Mouse (Mus musculus) CH12.LX (cell line): ENCODE data around the gene Relch.

ENCODE experiments used
- CTCF ChIP-seq, 2 experiments: IDR thresholded peaks in 1 of 2; conservative IDR thresholded peaks in 1 of 2; 2 replicates each; pipeline ENCODE4 v1.5.1; 2011 to 2012; ENCODE audit warnings: low read depth in 2 of 2, low read length in 2 of 2, improper control_type of control experiment in 1 of 2, inconsistent platforms in 1 of 2, mild to moderate bottlenecking in 1 of 2, moderate library complexity in 1 of 2
- ELF1 ChIP-seq: IDR thresholded peaks from 2 replicates; pipeline ENCODE4 v1.6.1; 2014; ENCODE audit warnings: low read depth, mild to moderate bottlenecking, inconsistent platforms, low read length, improper control_type of control experiment
- POLR2A ChIP-seq: IDR thresholded peaks from 2 replicates; pipeline ENCODE4 v1.6.1; 2011; ENCODE audit warnings: low read depth, mild to moderate bottlenecking, improper control_type of control experiment, low read length
- SIN3A ChIP-seq: IDR thresholded peaks from 2 replicates; pipeline ENCODE4 v1.6.1; 2012; ENCODE audit warnings: low read length, improper control_type of control experiment, inconsistent platforms
- USF1 ChIP-seq: IDR thresholded peaks from 2 replicates; pipeline ENCODE4 v1.6.1; 2014; ENCODE audit warnings: low read depth, mild to moderate bottlenecking, inconsistent platforms, low read length, improper control_type of control experiment
- ZNF384 ChIP-seq: IDR thresholded peaks from 2 replicates; pipeline ENCODE4 v1.6.1; 2012; ENCODE audit warnings: low read depth, low read length, improper control_type of control experiment, inconsistent platforms

DNA sequence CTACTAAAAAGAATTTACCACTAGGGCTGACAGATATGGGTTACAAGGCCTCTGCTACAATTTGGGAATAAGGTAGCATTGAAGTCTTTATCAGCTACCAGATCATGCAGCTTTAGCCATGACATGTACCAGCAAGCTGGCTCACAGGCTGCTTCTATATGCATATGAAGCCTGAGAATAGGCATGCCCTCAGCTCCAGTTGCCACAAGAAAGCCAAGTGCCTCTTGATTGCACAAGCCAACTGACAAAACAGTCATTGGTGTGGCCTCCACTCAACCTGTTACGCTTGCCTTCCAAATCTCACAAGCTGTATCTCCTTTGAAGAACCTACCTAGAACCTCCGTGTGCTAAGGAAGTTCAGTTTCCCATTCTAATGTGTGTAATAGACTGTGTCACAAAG, 104.7 kb downstream of the Relch start:
- no peak for TF ChIP-seq SIN3A
- TF ChIP-seq ZNF384, result no peak
- TF ChIP-seq POLR2A, result no peak
- TF ChIP-seq ELF1, result no peak
- no peak for TF ChIP-seq CTCF (conservative IDR thresholded peaks at IDR 0.05 in 1 of 2, IDR thresholded peaks at IDR 0.05 in 1 of 2; ENCODE audit: low read depth in 2 of 2, low read length in 2 of 2)
- TF ChIP-seq USF1, result no peak
